Mouse (Mus musculus) CH12.LX (cell line): ENCODE results near the gene Mettl7a2. TPM values are rescaled to one million over a fixed set of nuclear protein-coding genes. Genes with fewer than 3 reads are reported as not detected.

ENCODE experiments used
- DNase-seq: peaks from one replicate; pipeline ENCODE4 v3.0.0-alpha.2; 2013; ENCODE audit errors: extremely low read depth
- H3K27ac ChIP-seq: 2 replicates; pipeline ENCODE4 v1.5.1; 2012; ENCODE audit warnings: low read depth, mild to moderate bottlenecking, control low read depth, moderate library complexity; ENCODE audit not compliant: insufficient read depth
- H3K27me3 ChIP-seq: replicated peaks from 2 replicates; pipeline ENCODE3; 2012; ENCODE audit warnings: inconsistent platforms
- H3K36me3 ChIP-seq, 2 experiments: replicated peaks in 1 of 2; 2 replicates each; pipeline versions ENCODE3 to v1.6.1; 2012; ENCODE audit warnings: inconsistent platforms in 1 of 2, low read length in 1 of 2, mild to moderate bottlenecking in 1 of 2, mixed read lengths in 1 of 2, moderate library complexity in 1 of 2; ENCODE audit not compliant: control insufficient read depth in 1 of 2, insufficient read depth in 1 of 2
- H3K4me1 ChIP-seq, 2 experiments: 2 replicates each; pipeline ENCODE4 v1.6.1; 2012; ENCODE audit warnings: inconsistent platforms in 1 of 2, moderate library complexity in 1 of 2; ENCODE audit not compliant: insufficient read depth in 2 of 2, control insufficient read depth in 1 of 2
- H3K4me2 ChIP-seq: 2 replicates; pipeline ENCODE4 v1.6.1; 2012; ENCODE audit warnings: low read depth, mild to moderate bottlenecking, control low read depth; ENCODE audit not compliant: poor library complexity, insufficient read depth, severe bottlenecking
- H3K4me3 ChIP-seq, 3 experiments: fragments of 150-350 bp in 1 of 3; sonication (generic) in 1 of 3; replicated peaks in 1 of 3; 2 replicates each; pipeline versions ENCODE3 to v1.5.1; 2011 to 2012; ENCODE audit warnings: low read depth in 2 of 3, low read length in 2 of 3, mild to moderate bottlenecking in 2 of 3, moderate library complexity in 2 of 3, control low read depth in 1 of 3, improper control_type of control experiment in 1 of 3, inconsistent platforms in 1 of 3, mixed read lengths in 1 of 3; ENCODE audit not compliant: poor library complexity in 1 of 3
- H3K79me2 ChIP-seq: replicated peaks from 2 replicates; pipeline ENCODE4 v1.6.1; 2012; ENCODE audit warnings: mild to moderate bottlenecking, moderate library complexity; ENCODE audit not compliant: control insufficient read depth, poor library complexity, insufficient read depth, severe bottlenecking; ENCODE audit errors: extremely low read depth
- H3K9ac ChIP-seq: 2 replicates; pipeline ENCODE4 v1.6.1; 2012; ENCODE audit warnings: low read depth, mild to moderate bottlenecking, control low read depth, moderate library complexity; ENCODE audit not compliant: insufficient read depth
- H3K9me3 ChIP-seq: replicated peaks from 2 replicates; pipeline ENCODE3; 2012; ENCODE audit warnings: low read length, inconsistent platforms, mixed read lengths
- BHLHE40 ChIP-seq: IDR thresholded peaks from 2 replicates; pipeline ENCODE4 v1.6.1; 2011; ENCODE audit warnings: mild to moderate bottlenecking, low read depth, low read length, improper control_type of control experiment
- CHD1 ChIP-seq: IDR thresholded peaks from 2 replicates; pipeline ENCODE4 v1.6.1; 2012; ENCODE audit warnings: low read depth, low read length, improper control_type of control experiment, inconsistent platforms
- CHD2 ChIP-seq: IDR thresholded peaks from 2 replicates; pipeline ENCODE4 v1.6.1; 2011; ENCODE audit warnings: low read length, improper control_type of control experiment
- E2F4 ChIP-seq: IDR thresholded peaks from 2 replicates; pipeline ENCODE4 v1.6.1; 2011; ENCODE audit warnings: low read depth, low read length, improper control_type of control experiment; ENCODE audit not compliant: insufficient replicate concordance
- EP300 ChIP-seq: IDR thresholded peaks from 2 replicates; pipeline ENCODE4 v1.6.1; 2011; ENCODE audit warnings: low read length, improper control_type of control experiment
- ETS1 ChIP-seq: conservative IDR thresholded peaks from 2 replicates; pipeline ENCODE4 v1.6.1; 2012; ENCODE audit warnings: low read depth, mild to moderate bottlenecking, inconsistent platforms, low read length, improper control_type of control experiment, moderate library complexity
- GABPA ChIP-seq: IDR thresholded peaks from 2 replicates; pipeline ENCODE4 v1.6.1; 2012; ENCODE audit warnings: low read depth, low read length, improper control_type of control experiment, inconsistent platforms; ENCODE audit not compliant: insufficient replicate concordance
- MAFK ChIP-seq: IDR thresholded peaks from 2 replicates; pipeline ENCODE4 v1.6.1; 2011; ENCODE audit warnings: low read length, improper control_type of control experiment; ENCODE audit not compliant: insufficient replicate concordance
- MAZ ChIP-seq: IDR thresholded peaks from 2 replicates; pipeline ENCODE4 v1.6.1; 2012; ENCODE audit warnings: low read depth, mild to moderate bottlenecking, inconsistent platforms, low read length, improper control_type of control experiment, moderate library complexity
- MEF2A ChIP-seq: IDR thresholded peaks from 2 replicates; pipeline ENCODE4 v1.6.1; 2014; ENCODE audit warnings: low read depth, mild to moderate bottlenecking, inconsistent platforms, low read length, improper control_type of control experiment, borderline replicate concordance
- MXI1 ChIP-seq: IDR thresholded peaks from 2 replicates; pipeline ENCODE4 v1.6.1; 2011; ENCODE audit warnings: mild to moderate bottlenecking, low read depth, low read length, improper control_type of control experiment
- NELFE ChIP-seq: IDR thresholded peaks from 2 replicates; pipeline ENCODE4 v1.6.1; 2011; ENCODE audit warnings: low read depth, low read length, improper control_type of control experiment
- SIN3A ChIP-seq: IDR thresholded peaks from 2 replicates; pipeline ENCODE4 v1.6.1; 2012; ENCODE audit warnings: low read length, improper control_type of control experiment, inconsistent platforms
- TBP ChIP-seq: conservative IDR thresholded peaks from 2 replicates; pipeline ENCODE4 v1.6.1; 2011; ENCODE audit warnings: low read depth, low read length, improper control_type of control experiment
- TCF12 ChIP-seq: IDR thresholded peaks from 2 replicates; pipeline ENCODE4 v1.6.1; 2014; ENCODE audit warnings: low read depth, mild to moderate bottlenecking, inconsistent platforms, low read length, improper control_type of control experiment
- UBTF ChIP-seq: IDR thresholded peaks from 2 replicates; pipeline ENCODE4 v1.6.1; 2012; ENCODE audit warnings: low read depth, mild to moderate bottlenecking, inconsistent platforms, low read length, improper control_type of control experiment, moderate library complexity
- USF1 ChIP-seq: IDR thresholded peaks from 2 replicates; pipeline ENCODE4 v1.6.1; 2014; ENCODE audit warnings: low read depth, mild to moderate bottlenecking, inconsistent platforms, low read length, improper control_type of control experiment
- ZC3H11A ChIP-seq: IDR thresholded peaks from 2 replicates; pipeline ENCODE4 v1.6.1; 2012; ENCODE audit warnings: low read depth, mild to moderate bottlenecking, inconsistent platforms, low read length, improper control_type of control experiment
- ZNF384 ChIP-seq: IDR thresholded peaks from 2 replicates; pipeline ENCODE4 v1.6.1; 2012; ENCODE audit warnings: low read depth, low read length, improper control_type of control experiment, inconsistent platforms
- dilution Hi-C: fragments of 300-500 bp; cut with MboI; formaldehyde crosslinking; loops from 2 replicates; pipeline ENCODE4 v1.14.3; 2020; ENCODE audit warnings: low sequenced_read_pairs; ENCODE audit not compliant: extremely low pct_unique_long_range_greater_than_20kb, extremely low pct_ligation_motif_present
- in situ Hi-C: fragments of 300-500 bp; cut with MboI; formaldehyde crosslinking; loops from 3 replicates; pipeline ENCODE4 v1.14.3; 2019; ENCODE audit warnings: low sequenced_read_pairs, low pct_ligation_motif_present, low pct_unique_long_range_greater_than_20kb, mixed read lengths
- polyA plus RNA-seq: library from polyadenylated mRNA; unstranded; fragments of >175 nt; gene quantifications from 2 replicates; pipeline ENCODE4 v1.2.1, GENCODE M21; 2012; ENCODE audit warnings: low read depth; ENCODE audit not compliant: insufficient read length
- total RNA-seq, 2 experiments: library from RNA; depleted of rRNA; stranded (reverse); fragments of 300-350 nt in 1 of 2; fragments of >200 nt in 1 of 2; gene quantifications; 2 replicates each; pipeline ENCODE4 v1.2.3; 2012 to 2014

Mettl7a2 gene
- total and polyA plus RNA-seq, 3 experiments, result not detected

DNA sequence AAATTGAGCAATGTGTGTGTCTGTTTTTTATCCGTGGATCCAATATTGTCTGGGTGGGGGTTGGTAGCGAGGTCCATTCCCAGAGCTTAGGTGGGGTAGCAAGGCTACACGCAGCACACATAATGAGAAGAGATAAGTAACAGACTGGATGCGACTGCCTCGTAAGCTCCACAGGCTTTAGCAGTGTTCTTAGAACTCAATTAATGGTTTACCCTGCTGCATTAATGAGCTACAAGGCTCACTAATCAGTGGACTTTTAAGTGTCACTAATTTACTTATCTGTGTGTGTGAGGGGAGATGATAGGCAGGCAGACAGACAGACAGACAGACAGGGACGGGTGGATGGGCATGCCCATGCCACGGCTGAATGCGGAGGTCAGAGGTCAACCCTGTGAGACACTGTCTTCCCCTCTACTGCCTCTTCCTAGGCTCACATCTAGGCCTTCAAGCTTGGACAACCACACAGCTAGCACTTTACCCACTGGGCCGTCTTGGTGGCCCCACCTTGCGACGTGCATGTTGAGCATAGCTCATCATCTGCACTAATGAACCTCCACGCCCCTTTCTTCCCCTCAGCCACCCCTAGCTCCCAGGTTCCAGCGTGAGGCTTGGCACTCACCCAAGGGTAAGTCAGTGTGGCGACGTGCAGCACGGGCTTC lies 47.7 kb downstream of the Mettl7a2 start:
- dilution Hi-C loops, result no loop called here

GRCm38 (mm10) chr15:100401811-100402210 lies 48.8 kb downstream of the Mettl7a2 start:
- in situ Hi-C loops, result no loop called here
- peaks cover 50 to 95% of the 10 kb centered on the region in 2 experiments for H3K36me3 ChIP-seq
- no peak overlapping the region for H3K4me2 ChIP-seq
- H3K4me1 ChIP-seq, result no peaks in the 10 kb centered on the region
- no peaks in the 10 kb centered on the region for H3K9me3 ChIP-seq
- no peak overlapping the region for H3K27ac ChIP-seq
- no peak overlapping the region for H3K9ac ChIP-seq
- no peaks in the 10 kb centered on the region for H3K27me3 ChIP-seq
- TF ChIP-seq ZC3H11A (no peak), MEF2A (no peak), UBTF (no peak), NELFE (no peak), ETS1 (no peak), TBP (no peak), CHD2 (no peak), E2F4 (no peak), MXI1 (no peak), MAZ (no peak), BHLHE40 (no peak), TCF12 (no peak), USF1 (no peak), MAFK (no peak)
- TF ChIP-seq, all 38 proteins: peak for 0
- DNase-seq, result no peak
- no peaks in the 10 kb centered on the region for H3K79me2 ChIP-seq
- dilution Hi-C loops, result no loop called here
- H3K4me3 ChIP-seq, result no peak overlapping the region

More for the DNA sequence above, 47.7 kb downstream of the Mettl7a2 start:
- Histone ChIP-seq H3K27me3 (no peaks in the 10 kb centered on the region), H3K79me2 (no peaks in the 10 kb centered on the region), H3K27ac (no peak overlapping the region), H3K9ac (no peak overlapping the region), H3K4me1 (no peaks in the 10 kb centered on the region), H3K4me3 (no peak overlapping the region), H3K4me2 (no peak overlapping the region), H3K9me3 (no peaks in the 10 kb centered on the region), H3K36me3 (peaks cover 48 to 99% of the 10 kb centered on the region in 2 experiments)
- TF ChIP-seq ZNF384 (no peak), EP300 (no peak), SIN3A (no peak), CHD2 (no peak), GABPA (no peak), E2F4 (no peak), CHD1 (no peak)
- in situ Hi-C loops, result no loop called here
- no peak for DNase-seq
